Mouse (Mus musculus) stomach, embryonic 15.5 days (tissue): ENCODE results near the gene Zfp683. TPM values are rescaled to one million over a fixed set of nuclear protein-coding genes. Genes with fewer than 3 reads are reported as not detected.

Experiments used
- ATAC-seq: fragments of 200-750 bp; cut with Nextera tagmentation; 2 replicates; pipeline ENCODE4 v1.8.0; 2017; ENCODE audit warnings: low read depth, moderate number of reproducible peaks, moderate TSS enrichment; ENCODE audit not compliant: insufficient read depth, low FRiP score
- H3K27ac ChIP-seq: fragments of 300-500 bp; sonication (generic); 2 replicates; pipeline ENCODE4 v1.5.1; 2015; ENCODE audit warnings: mild to moderate bottlenecking, inconsistent platforms
- H3K27me3 ChIP-seq: fragments of 300-500 bp; sonication (generic); replicated peaks from 2 replicates; pipeline ENCODE4 v1.6.1; 2015; ENCODE audit warnings: inconsistent platforms
- H3K36me3 ChIP-seq: fragments of 300-500 bp; sonication (generic); 2 replicates; pipeline ENCODE4 v1.6.1; 2015; ENCODE audit warnings: inconsistent platforms
- H3K4me1 ChIP-seq: fragments of 300-500 bp; sonication (generic); 2 replicates; pipeline ENCODE4 v1.6.1; 2015; ENCODE audit warnings: inconsistent platforms
- H3K4me2 ChIP-seq: fragments of 300-500 bp; sonication (generic); 2 replicates; pipeline ENCODE4 v1.6.1; 2015; ENCODE audit warnings: mild to moderate bottlenecking, inconsistent platforms
- H3K4me3 ChIP-seq: fragments of 300-500 bp; sonication (generic); replicated peaks from 2 replicates; pipeline ENCODE4 v1.5.1; 2015; ENCODE audit warnings: inconsistent platforms
- H3K9ac ChIP-seq: fragments of 300-500 bp; sonication (generic); 2 replicates; pipeline ENCODE4 v1.6.1; 2015; ENCODE audit warnings: inconsistent platforms
- H3K9me3 ChIP-seq: fragments of 300-500 bp; sonication (generic); 2 replicates; pipeline ENCODE4 v1.6.1; 2016; ENCODE audit warnings: inconsistent platforms
- WGBS: fragments of 180-500 bp; shearing (Covaris S2); methylation state at CpG from one replicate; pipeline ENCODE4 v1.1.7; 2015; 5-methylcytosine and 5-hydroxymethylcytosine counted together
- polyA plus RNA-seq: library from polyadenylated mRNA; unstranded; fragments of >200 nt; fragmentation: Nextera tagmentation; extraction: Ambion mirVana; gene quantifications from 2 replicates; pipeline ENCODE4 v1.2.1, GENCODE M21; 2015

Gene Zfp683
- polyA plus RNA-seq, 1 experiment from 2014 or later = not detected

GRCm38 (mm10) chr4:134058908-134059307, 5.3 kb downstream of the Zfp683 start:
- peaks cover 5% of the 10 kb centered on the region; the same call in 1 of the 2 replicates for H3K27me3 ChIP-seq
- H3K4me2 ChIP-seq = no peak overlapping the region
- H3K27ac ChIP-seq = no peak overlapping the region
- WGBS = 80% methylated on average over 6 of the region's 6 CpGs
- no peak overlapping the region for H3K9ac ChIP-seq
- H3K4me1 ChIP-seq = peaks cover 4% of the 10 kb centered on the region; the same call in 1 of the 2 replicates
- ATAC-seq = no peak
- H3K9me3 ChIP-seq = no peaks in the 10 kb centered on the region
- no peak overlapping the region for H3K4me3 ChIP-seq
- H3K36me3 ChIP-seq = no peaks in the 10 kb centered on the region

- 47% methylated on average over 28 of the region's 28 CpGs for WGBS
- Histone ChIP-seq H3K9me3 (no peaks in the 10 kb centered on the region), H3K27me3 (peaks cover 5% of the 10 kb centered on the region; the same call in 1 of the 2 replicates), H3K4me2 (0 out of 2 replicates have a peak within 1 kb of the TSS, but pooled peaks have one; percentile 3), H3K36me3 (no peaks in the 10 kb centered on the region), H3K9ac (no peak within 1 kb of the TSS), H3K4me1 (peaks cover 4% of the 10 kb centered on the region; the same call in 1 of the 2 replicates), H3K27ac (peak within 1 kb of the TSS; percentile 61), H3K4me3 (no peak within 1 kb of the TSS)
- ATAC-seq = no peak
Observed at GRCm38 (mm10) chr4:134060135-134060865, 6.7 kb downstream of the Zfp683 start, which contains the start of gene Crybg2. Gene Crybg2, plus strand, starts transcription at chr4:134060815.

- Histone ChIP-seq H3K4me1 (peaks cover 8% of the 10 kb centered on the region), H3K36me3 (no peaks in the 10 kb centered on the region), H3K4me2 (no peak overlapping the region), H3K27ac (peak overlapping the region; percentile 61), H3K4me3 (no peak overlapping the region), H3K27me3 (peaks cover 5% of the 10 kb centered on the region; the same call in 1 of the 2 replicates), H3K9ac (no peak overlapping the region), H3K9me3 (no peaks in the 10 kb centered on the region)
- WGBS = 54% methylated on average over 18 of the region's 18 CpGs
- no peak for ATAC-seq
Observed at GRCm38 (mm10) chr4:134061166-134061830, 7.7 kb downstream of the Zfp683 start.

- Histone ChIP-seq H3K9ac (no peak overlapping the region), H3K4me2 (no peak overlapping the region), H3K27me3 (peaks cover 5% of the 10 kb centered on the region; the same call in 1 of the 2 replicates), H3K4me3 (no peak overlapping the region), H3K9me3 (no peaks in the 10 kb centered on the region), H3K27ac (peak overlapping the region; percentile 61), H3K36me3 (no peaks in the 10 kb centered on the region), H3K4me1 (peaks cover 11% of the 10 kb centered on the region)
- peak; percentile 80 for ATAC-seq
- 39% methylated on average over 8 of the region's 8 CpGs for WGBS
Observed at GRCm38 (mm10) chr4:134061944-134062446, 8.4 kb downstream of the Zfp683 start.

- Histone ChIP-seq H3K36me3 (no peaks in the 10 kb centered on the region), H3K4me2 (no peak overlapping the region), H3K9ac (no peak overlapping the region), H3K27me3 (peaks cover 5% of the 10 kb centered on the region; the same call in 1 of the 2 replicates), H3K9me3 (no peaks in the 10 kb centered on the region), H3K4me1 (peaks cover 13% of the 10 kb centered on the region), H3K27ac (0 out of 2 replicates have a peak overlapping the region, but pooled peaks have one; percentile 32), H3K4me3 (no peak overlapping the region)
- WGBS = 57% methylated on average over 8 of the region's 8 CpGs
- ATAC-seq = no peak
Observed at GRCm38 (mm10) chr4:134062561-134062960, 8.9 kb downstream of the Zfp683 start.

GRCm38 (mm10) chr4:134065431-134066004, 11.9 kb downstream of the Zfp683 start:
- Histone ChIP-seq H3K4me2 (peak overlapping the region; percentile 31), H3K9ac (no peak overlapping the region), H3K36me3 (no peaks in the 10 kb centered on the region), H3K4me3 (peak overlapping the region; percentile 32), H3K27ac (no peak overlapping the region), H3K9me3 (no peaks in the 10 kb centered on the region), H3K27me3 (no peaks in the 10 kb centered on the region; the same call in 1 of the 2 replicates), H3K4me1 (peaks cover 12% of the 10 kb centered on the region)
- peak; percentile 67 for ATAC-seq
- 17% methylated on average over 23 of the region's 23 CpGs for WGBS

GRCm38 (mm10) chr4:134067383-134067782, 13.7 kb downstream of the Zfp683 start:
- Histone ChIP-seq H3K4me3 (no peak overlapping the region; the same call in 1 of the 2 replicates), H3K4me1 (peaks cover 9% of the 10 kb centered on the region), H3K4me2 (peak overlapping the region; percentile 32; the same call in 1 of the 2 replicates), H3K9ac (no peak overlapping the region), H3K27ac (peak overlapping the region; percentile 61; the same call in 1 of the 2 replicates), H3K27me3 (no peaks in the 10 kb centered on the region; the same call in 1 of the 2 replicates), H3K36me3 (no peaks in the 10 kb centered on the region), H3K9me3 (no peaks in the 10 kb centered on the region)
- 76% methylated on average over 8 of the region's 8 CpGs for WGBS
- peak; percentile 40 for ATAC-seq

GRCm38 (mm10) chr4:134067833-134068544, 14.4 kb downstream of the Zfp683 start:
- no peak overlapping the region for H3K9ac ChIP-seq
- H3K4me2 ChIP-seq = peak overlapping the region; percentile 19; the same call in 1 of the 2 replicates
- peaks cover 9% of the 10 kb centered on the region; the same call in 1 of the 2 replicates for H3K4me1 ChIP-seq
- 0 out of 2 replicates have a peak, but pooled peaks have one; percentile 37 for ATAC-seq
- no peaks in the 10 kb centered on the region for H3K9me3 ChIP-seq
- no peaks in the 10 kb centered on the region for H3K36me3 ChIP-seq
- WGBS = 66% methylated on average over 7 of the region's 7 CpGs
- peak overlapping the region; percentile 61; the same call in 1 of the 2 replicates for H3K27ac ChIP-seq
- no peaks in the 10 kb centered on the region; the same call in 1 of the 2 replicates for H3K27me3 ChIP-seq
- H3K4me3 ChIP-seq = no peak overlapping the region

GRCm38 (mm10) chr4:134068793-134069580, 15.3 kb downstream of the Zfp683 start:
- no peak overlapping the region for H3K4me3 ChIP-seq
- no peak overlapping the region for H3K9ac ChIP-seq
- ATAC-seq = no peak
- H3K36me3 ChIP-seq = no peaks in the 10 kb centered on the region
- H3K27me3 ChIP-seq = no peaks in the 10 kb centered on the region; the same call in 1 of the 2 replicates
- no peak overlapping the region for H3K27ac ChIP-seq
- peak overlapping the region; percentile 19; the same call in 1 of the 2 replicates for H3K4me2 ChIP-seq
- H3K9me3 ChIP-seq = no peaks in the 10 kb centered on the region
- WGBS = 85% methylated on average over 4 of the region's 4 CpGs
- H3K4me1 ChIP-seq = peaks cover 9% of the 10 kb centered on the region; the same call in 1 of the 2 replicates

GRCm38 (mm10) chr4:134078694-134079093, 25.1 kb downstream of the Zfp683 start:
- Histone ChIP-seq H3K9me3 (no peaks in the 10 kb centered on the region), H3K9ac (no peak overlapping the region), H3K27me3 (no peaks in the 10 kb centered on the region), H3K27ac (no peak overlapping the region), H3K4me3 (no peak overlapping the region), H3K36me3 (no peaks in the 10 kb centered on the region), H3K4me1 (peaks cover 9% of the 10 kb centered on the region), H3K4me2 (no peak overlapping the region)
- no peak; the same call in 1 of the 2 replicates for ATAC-seq
- 26% methylated on average over 3 of the region's 3 CpGs for WGBS
